Mouse (Mus musculus) colon, adult 2 months (tissue): ENCODE data around the gene Bcl2a1a. TPM values are rescaled to one million over a fixed set of nuclear protein-coding genes. Genes with fewer than 3 reads are reported as not detected.

Experiments
- polyA plus RNA-seq: library from polyadenylated mRNA; depleted of rRNA; stranded (reverse); fragments of >200 nt; gene quantifications from 2 replicates; pipeline ENCODE4 v1.2.3, GENCODE M21; 2012; rRNA removed

Bcl2a1a gene
- 0.35 and 0.87 TPM in 2 replicates for polyA plus RNA-seq

DNA sequence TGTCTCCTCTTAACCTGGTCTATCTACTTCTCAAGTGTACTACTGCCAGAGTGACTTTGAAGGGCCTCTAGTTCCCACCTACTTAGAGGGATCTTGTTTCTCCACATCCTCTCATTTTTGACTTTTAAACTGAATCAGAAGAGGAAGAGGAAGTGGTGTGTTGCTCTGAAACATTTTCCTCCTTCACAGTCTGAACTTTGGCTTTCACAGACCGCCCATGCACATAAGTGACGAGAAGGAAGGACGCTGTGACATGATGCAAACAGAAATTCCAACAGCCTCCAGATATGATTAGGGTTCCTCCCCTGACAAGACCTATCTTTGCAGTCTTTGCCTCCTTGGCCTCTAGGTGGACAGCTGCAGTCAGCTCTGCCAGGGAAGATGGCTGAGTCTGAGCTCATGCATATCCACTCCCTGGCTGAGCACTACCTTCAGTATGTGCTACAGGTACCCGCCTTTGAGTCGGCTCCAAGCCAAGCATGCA, at the start of gene Bcl2a1a:
Bcl2a1a (plus strand) TSS at position 231 of the 484 bp plus-strand sequence.

Other genes starting within 250 kb of the Bcl2a1a start
- gene Mthfsl, start 236.6 kb upstream of the Bcl2a1a start, polyA plus RNA-seq, result 7.0 and 10.2 TPM in 2 replicates
- gene Bcl2a1d, start 225.0 kb upstream of the Bcl2a1a start, polyA plus RNA-seq, result 0.28 and 1.1 TPM in 2 replicates
- not detected in 2 replicates for gene Trim43c, start 117.7 kb upstream of the Bcl2a1a start, polyA plus RNA-seq
- gene Trim43b, start 135.9 kb downstream of the Bcl2a1a start, polyA plus RNA-seq, result not detected in 2 replicates
- gene Bcl2a1b, start 242.3 kb downstream of the Bcl2a1a start, polyA plus RNA-seq, result 0.90 and 1.6 TPM in 2 replicates
- not detected in 2 replicates for gene Gm29094, start 242.5 kb downstream of the Bcl2a1a start, polyA plus RNA-seq